ENCODE assay signal across 11 mouse cellular contexts in genomic region chr5:33351556-33352272, GRCm38 (mm10). TPM values are rescaled to one million over a fixed set of nuclear protein-coding genes. Genes with fewer than 3 reads are reported as not detected.
DNase-seq lines count a peak whose midpoint lies in the region; ATAC-seq and TF ChIP-seq lines count a peak whose summit lies in the region.
"Had no signal": no experiment of that assay in that cellular context is flagged by ENCODE, and none has a peak within 500 bp of the region (broad histone marks: within the 10 kb centered on the region; RNA-seq: fewer than 3 reads in every experiment).

No protein-coding gene starts in this region.

- dilution Hi-C loops in CH12.LX (cut with MboI; ENCODE audit: extremely low pct_ligation_motif_present, extremely low pct_unique_long_range_greater_than_20kb, low sequenced_read_pairs): no loop called here

- no peak for TF ChIP-seq EP300 in CH12.LX (IDR thresholded peaks at IDR 0.05; ENCODE audit: low read length)

- in situ Hi-C loops in CH12.LX (cut with MboI; ENCODE audit: low pct_ligation_motif_present, low pct_unique_long_range_greater_than_20kb, low sequenced_read_pairs): no loop called here

- TF ChIP-seq CTCF in gastrocnemius, adult 2 months (IDR thresholded peaks at IDR 0.05): no peak
- TF ChIP-seq CTCF in CH12.LX (conservative IDR thresholded peaks at IDR 0.05 in 1 of 2, IDR thresholded peaks at IDR 0.05 in 1 of 2; ENCODE audit: low read depth in 2 of 2, low read length in 2 of 2): no peak
- no peak for TF ChIP-seq CTCF in intestine, postnatal 0 days (IDR thresholded peaks at IDR 0.05; ENCODE audit: low read depth)

- TF ChIP-seq POLR2A in CH12.LX (IDR thresholded peaks at IDR 0.05; ENCODE audit: low read depth, low read length): no peak

- no peak for TF ChIP-seq RAD21 in CH12.LX (IDR thresholded peaks at IDR 0.05; ENCODE audit: low read depth, low read length)

- peak overlapping the region; percentile 23; the same call in 1 of the 2 replicates for H3K9ac ChIP-seq in CH12.LX (ENCODE audit: insufficient read depth, low read depth)
- H3K9ac ChIP-seq in intestine, postnatal 0 days (ENCODE audit: low read depth, low read length): no peak overlapping the region
- H3K9ac ChIP-seq: embryonic facial prominence, embryonic 13.5 days had no signal

- intact Hi-C loops in gastrocnemius, adult 2 months (cut with DNase I): no loop called here
- intact Hi-C loops in gastrocnemius, postnatal 14 days (cut with DNase I; ENCODE audit: low total_unique reads): no loop called here

- no peak for DNase-seq in gastrocnemius, adult 2 months
- DNase-seq in gastrocnemius, postnatal 14 days: no peak
- DNase-seq in CH12.LX (ENCODE audit: extremely low read depth): peak; percentile 66
- DNase-seq in B cell, adult 2 months: no peak
- no peak for DNase-seq in urinary bladder, postnatal 14 days (ENCODE audit: low spot score)
- DNase-seq: cerebellum, adult 9-10 months; lung, postnatal 36 days had no signal

- peaks cover 36 to 93% of the 10 kb centered on the region in 2 experiments for H3K4me1 ChIP-seq in CH12.LX (ENCODE audit: control insufficient read depth in 1 of 2, insufficient read depth in 2 of 2)
- peaks cover 7% of the 10 kb centered on the region; the same call in 1 of the 2 replicates for H3K4me1 ChIP-seq in intestine, postnatal 0 days (replicated peaks; ENCODE audit: control insufficient read depth, insufficient read depth, low read length)

- H3K27me3 ChIP-seq in CH12.LX (replicated peaks): no peaks in the 10 kb centered on the region
- H3K27me3 ChIP-seq in intestine, postnatal 0 days (replicated peaks; ENCODE audit: control insufficient read depth, insufficient read depth, low read length): no peaks in the 10 kb centered on the region
- H3K27me3 ChIP-seq: embryonic facial prominence, embryonic 13.5 days had no signal

- WGBS in intestine, postnatal 0 days: 52% methylated on average over 3 of the region's 3 CpGs

- H3K9me3 ChIP-seq in CH12.LX (replicated peaks; ENCODE audit: low read length): no peaks in the 10 kb centered on the region
- no peaks in the 10 kb centered on the region for H3K9me3 ChIP-seq in intestine, postnatal 0 days (ENCODE audit: control insufficient read depth)
- H3K9me3 ChIP-seq: embryonic facial prominence, embryonic 13.5 days had no signal

- no peak overlapping the region for H3K4me3 ChIP-seq in gastrocnemius, adult 2 months
- peak overlapping the region; percentile 20 to 33 (median 30) for H3K4me3 ChIP-seq in CH12.LX (replicated peaks in 1 of 3; ENCODE audit: low read depth in 2 of 3, low read length in 2 of 3, poor library complexity in 1 of 3)
- no peak overlapping the region for H3K4me3 ChIP-seq in intestine, postnatal 0 days (ENCODE audit: low read depth, low read length)
- H3K4me3 ChIP-seq: embryonic facial prominence, embryonic 13.5 days had no signal

- peaks cover 0 to 7% of the 10 kb centered on the region in 2 experiments for H3K36me3 ChIP-seq in CH12.LX (replicated peaks in 1 of 2; ENCODE audit: control insufficient read depth in 1 of 2, insufficient read depth in 1 of 2, low read length in 1 of 2)
- H3K36me3 ChIP-seq in intestine, postnatal 0 days (ENCODE audit: control insufficient read depth, insufficient read depth): no peaks in the 10 kb centered on the region
- H3K36me3 ChIP-seq: embryonic facial prominence, embryonic 13.5 days had no signal

- peak overlapping the region; percentile 25; the same call in 1 of the 2 replicates for H3K27ac ChIP-seq in gastrocnemius, adult 2 months
- H3K27ac ChIP-seq in CH12.LX (ENCODE audit: insufficient read depth, low read depth): peak overlapping the region; percentile 80
- H3K27ac ChIP-seq in intestine, postnatal 0 days (ENCODE audit: low read depth, low read length): no peak overlapping the region

- ATAC-seq in intestine, postnatal 0 days: peak; percentile 47; the same call in 1 of the 2 replicates
- peak; percentile 88 for ATAC-seq in monocyte, adult 5-6 weeks (replicated peaks; ENCODE audit: insufficient number of reproducible peaks, low FRiP score, low TSS enrichment, poor library complexity, severe bottlenecking)
- ATAC-seq in cerebellum, adult (ENCODE audit: insufficient number of reproducible peaks, low FRiP score, low TSS enrichment): no peak

- H3K79me2 ChIP-seq in CH12.LX (replicated peaks; ENCODE audit: control insufficient read depth, extremely low read depth, insufficient read depth, poor library complexity, severe bottlenecking): peaks cover 65% of the 10 kb centered on the region

- H3K4me2 ChIP-seq in CH12.LX (ENCODE audit: insufficient read depth, low read depth, poor library complexity, severe bottlenecking): peak overlapping the region; percentile 48
- no peak overlapping the region for H3K4me2 ChIP-seq in intestine, postnatal 0 days (replicated peaks; ENCODE audit: low read depth)
- H3K4me2 ChIP-seq: embryonic facial prominence, embryonic 13.5 days had no signal

TF ChIP-seq in CH12.LX, 34 proteins besides CTCF, POLR2A, EP300 and RAD21:
- TF ChIP-seq BHLHE40 (IDR thresholded peaks at IDR 0.05; ENCODE audit: low read depth, low read length): no peak; the same call in 1 of the 2 replicates
- 0 out of 2 replicates have a peak, but pooled peaks have one; percentile 33 for TF ChIP-seq ELF1 (IDR thresholded peaks at IDR 0.05; ENCODE audit: low read depth, low read length)

RNA-seq across cellular contexts. Expression of gene Maea, which starts 16.4 kb away (rescaled TPM):
- total RNA-seq in gastrocnemius, adult 2 months (2021): 10 to 100 TPM; 56.1 to 64.5 TPM
- total RNA-seq in gastrocnemius, postnatal 14 days (2021): 10 to 100 TPM; 64.9 to 65.0 TPM
- total RNA-seq in CH12.LX (2012; rRNA removed) (75.0 and 76.9 TPM in 2 replicates), CH12.LX (2014; rRNA removed) (75.5 and 91.4 TPM in 2 replicates)
- polyA plus RNA-seq in CH12.LX (2012; ENCODE audit: insufficient read length, low read depth): 94.2 and 96.2 TPM in 2 replicates
- 79.2 and 81.0 TPM in 2 replicates for polyA plus RNA-seq in intestine, postnatal 0 days (2015; fragmentation: Nextera tagmentation; extraction: Ambion mirVana)
- 131 to 170 TPM (median 150 TPM) in 3 replicates for total RNA-seq in monocyte, adult 5-6 weeks (2017)

RNA-seq across cellular contexts. Expression of gene Uvssa, which starts 26.6 kb away (rescaled TPM):
- 1 to 10 TPM; 2.9 to 3.4 TPM for total RNA-seq in gastrocnemius, adult 2 months (2021)
- total RNA-seq in gastrocnemius, postnatal 14 days (2021): 1 to 10 TPM; 3.2 to 3.6 TPM
- total RNA-seq in CH12.LX (2012; rRNA removed) (2.9 and 3.2 TPM in 2 replicates), CH12.LX (2014; rRNA removed) (2.5 and 2.6 TPM in 2 replicates)
- polyA plus RNA-seq in CH12.LX (2012; ENCODE audit: insufficient read length, low read depth): 5.3 and 5.8 TPM in 2 replicates
- 3.4 and 4.8 TPM in 2 replicates for polyA plus RNA-seq in intestine, postnatal 0 days (2015; fragmentation: Nextera tagmentation; extraction: Ambion mirVana)
- 13.1 to 21.7 TPM (median 14.7 TPM) in 3 replicates for total RNA-seq in monocyte, adult 5-6 weeks (2017)

Comparison
In these comparisons a context has a peak if more than half of its experiments do, and no peak if none do; other contexts are left out.
1. H3K4me3 ChIP-seq: peak in CH12.LX (3 of 3); none in gastrocnemius, adult 2 months (single experiment) and intestine, postnatal 0 days (single experiment).